Mouse (Mus musculus) lung, postnatal 25 days (tissue): ENCODE results near the gene Map4k3.
"Not testable (repeated sequence)": the region's sequence is repeated elsewhere in the genome, so short reads cannot be mapped to it uniquely, and the experiment has no call there.

Experiments
- DNase-seq: peaks from one replicate; pipeline ENCODE4 v3.0.0; 2022; ENCODE audit warnings: low spot score

Gene Map4k3

GRCm38 (mm10) chr17:80632354-80632753 lies 95.9 kb downstream of the Map4k3 start:
- DNase-seq = no peak

- DNase-seq = no peak
Observed at GRCm38 (mm10) chr17:80631028-80631427, 97.3 kb downstream of the Map4k3 start.

- no peak for DNase-seq
Observed at GRCm38 (mm10) chr17:80624979-80625378, 103.3 kb downstream of the Map4k3 start.

- no peak for DNase-seq
Observed at GRCm38 (mm10) chr17:80621691-80622090, 106.6 kb downstream of the Map4k3 start.

GRCm38 (mm10) chr17:80620786-80621423 lies 107.4 kb downstream of the Map4k3 start:
- peak; percentile 57 for DNase-seq

GRCm38 (mm10) chr17:80619556-80619955 lies 108.7 kb downstream of the Map4k3 start:
- peak; percentile 58 for DNase-seq

GRCm38 (mm10) chr17:80618890-80619289 lies 109.4 kb downstream of the Map4k3 start:
- DNase-seq = no peak

GRCm38 (mm10) chr17:80603806-80604205 lies 124.5 kb downstream of the Map4k3 start:
- DNase-seq = no peak

- DNase-seq = no peak
Observed at GRCm38 (mm10) chr17:80603079-80603625, 125.1 kb downstream of the Map4k3 start.

GRCm38 (mm10) chr17:80601371-80601770 lies 126.9 kb downstream of the Map4k3 start:
- peak; percentile 11 for DNase-seq

- DNase-seq = no peak
Observed at GRCm38 (mm10) chr17:80583051-80583450, 145.2 kb downstream of the Map4k3 start.

GRCm38 (mm10) chr17:80579901-80580300 lies 148.4 kb downstream of the Map4k3 start:
- no peak for DNase-seq

GRCm38 (mm10) chr17:80579089-80579488 lies 149.2 kb downstream of the Map4k3 start:
- no peak for DNase-seq

GRCm38 (mm10) chr17:80578041-80578440 lies 150.2 kb downstream of the Map4k3 start:
- DNase-seq = no peak

GRCm38 (mm10) chr17:80577639-80578038 lies 150.6 kb downstream of the Map4k3 start, which contains the start of gene Cdkl4:
Cdkl4 (minus strand) TSS chr17:80577813.
- no peak for DNase-seq

- peak; percentile 39 for DNase-seq
Observed at GRCm38 (mm10) chr17:80577214-80577613, 151.1 kb downstream of the Map4k3 start.

- DNase-seq = no peak
Observed at GRCm38 (mm10) chr17:80575008-80575407, 153.3 kb downstream of the Map4k3 start.

- DNase-seq = no peak
Observed at GRCm38 (mm10) chr17:80574471-80574965, 153.8 kb downstream of the Map4k3 start.

GRCm38 (mm10) chr17:80572187-80572935 lies 155.9 kb downstream of the Map4k3 start:
- DNase-seq = no peak

- DNase-seq = no peak
Observed at GRCm38 (mm10) chr17:80571460-80571859, 156.8 kb downstream of the Map4k3 start.

GRCm38 (mm10) chr17:80569718-80570117 lies 158.6 kb downstream of the Map4k3 start:
- not testable (repeated sequence) for DNase-seq

GRCm38 (mm10) chr17:80568842-80569601 lies 159.3 kb downstream of the Map4k3 start:
- DNase-seq = no peak
